Comparison of ENCODE assay signal across 15 mouse cellular contexts in genomic region chr1:151943681-151944237, GRCm38 (mm10).
DNase-seq lines count a peak whose midpoint lies in the region; ATAC-seq and TF ChIP-seq lines count a peak whose summit lies in the region.
"Had no signal": no experiment of that assay in that cellular context is flagged by ENCODE, and none has a peak within 500 bp of the region (broad histone marks: within the 10 kb centered on the region; RNA-seq: fewer than 3 reads in every experiment).

No protein-coding gene starts in this region.

- H3K9ac ChIP-seq in hindbrain, embryonic 14.5 days, result peak overlapping the region; percentile 29; the same call in 1 of the 2 replicates
- H3K9ac ChIP-seq in neural tube, embryonic 12.5 days, result no peak overlapping the region

- peaks cover 8% of the 10 kb centered on the region for H3K4me1 ChIP-seq in embryonic fibroblast, embryonic 13.5 days (ENCODE audit: control insufficient read depth, insufficient read depth, low read length)
- peaks cover 46% of the 10 kb centered on the region for H3K4me1 ChIP-seq in hindbrain, embryonic 14.5 days (replicated peaks; ENCODE audit: control insufficient read depth, insufficient read depth, low read length)
- peaks cover 54% of the 10 kb centered on the region for H3K4me1 ChIP-seq in neural tube, embryonic 12.5 days
- no peaks in the 10 kb centered on the region for H3K4me1 ChIP-seq in thymus, adult 2 months (replicated peaks; ENCODE audit: control insufficient read depth, insufficient read depth, low read length)

- H3K9me3 ChIP-seq in hindbrain, embryonic 14.5 days (ENCODE audit: control insufficient read depth, low read length), result no peaks in the 10 kb centered on the region
- no peaks in the 10 kb centered on the region for H3K9me3 ChIP-seq in neural tube, embryonic 12.5 days

- H3K36me3 ChIP-seq in hindbrain, embryonic 14.5 days (replicated peaks; ENCODE audit: control insufficient read depth, insufficient read depth), result no peaks in the 10 kb centered on the region
- H3K36me3 ChIP-seq in neural tube, embryonic 12.5 days, result no peaks in the 10 kb centered on the region
- H3K36me3 ChIP-seq in thymus, adult 2 months (ENCODE audit: control insufficient read depth, insufficient read depth, low read length), result no peaks in the 10 kb centered on the region
- H3K36me3 ChIP-seq: G1E had no signal

- H3K4me2 ChIP-seq in hindbrain, embryonic 14.5 days (replicated peaks), result no peak overlapping the region
- H3K4me2 ChIP-seq in neural tube, embryonic 12.5 days (replicated peaks), result no peak overlapping the region

- no peak overlapping the region for H3K4me3 ChIP-seq in embryonic fibroblast, embryonic 13.5 days (ENCODE audit: insufficient read depth, low read length)
- no peak overlapping the region for H3K4me3 ChIP-seq in hindbrain, embryonic 14.5 days (replicated peaks; ENCODE audit: low read length)
- H3K4me3 ChIP-seq in neural tube, embryonic 12.5 days, result no peak overlapping the region
- no peak overlapping the region for H3K4me3 ChIP-seq in thymus, adult 2 months (ENCODE audit: control insufficient read depth, insufficient read depth, low read length)
- H3K4me3 ChIP-seq: layer of hippocampus, adult 2 months had no signal

- DNase-seq in frontal cortex, postnatal 14 days (ENCODE audit: low spot score in 2 of 2), result no peak
- no peak for DNase-seq in hindbrain, embryonic 14.5 days (ENCODE audit: low spot score)
- DNase-seq in thymus, adult 2 months, result no peak
- DNase-seq in gastrocnemius, adult 8-10 months (ENCODE audit: low spot score in 2 of 2), result no peak
- no peak for DNase-seq in cerebellum, adult 18-20 months
- DNase-seq: gastrocnemius, postnatal 10 days; kidney, adult 2 months; lung, postnatal 4 days had no signal

- no peaks in the 10 kb centered on the region for H3K27me3 ChIP-seq in hindbrain, embryonic 14.5 days (ENCODE audit: control insufficient read depth, insufficient read depth, low read length)
- no peaks in the 10 kb centered on the region for H3K27me3 ChIP-seq in neural tube, embryonic 12.5 days (replicated peaks)
- H3K27me3 ChIP-seq in thymus, adult 2 months (ENCODE audit: control insufficient read depth, insufficient read depth, low read length), result no peaks in the 10 kb centered on the region

- TF ChIP-seq CTCF in embryonic fibroblast, embryonic 13.5 days (IDR thresholded peaks at IDR 0.05; ENCODE audit: borderline replicate concordance, insufficient read depth, low read length), result no peak
- no peak for TF ChIP-seq CTCF in thymus, adult 2 months (IDR thresholded peaks at IDR 0.05; ENCODE audit: borderline replicate concordance, control insufficient read depth, extremely low read depth, insufficient read depth, low read length, poor library complexity)

- no peak for TF ChIP-seq POLR2A in embryonic fibroblast, embryonic 13.5 days (IDR thresholded peaks at IDR 0.05; ENCODE audit: low read depth, low read length)
- TF ChIP-seq POLR2A in thymus, adult 2 months (IDR thresholded peaks at IDR 0.05; ENCODE audit: control insufficient read depth, extremely low read depth, insufficient read depth, low read length, poor library complexity), result no peak

- ATAC-seq in frontal cortex, adult (ENCODE audit: low TSS enrichment), result 0 out of 2 replicates have a peak, but pooled peaks have one; percentile 14
- no peak; the same call in 1 of the 2 replicates for ATAC-seq in hindbrain, embryonic 14.5 days (ENCODE audit: low FRiP score)
- peak; percentile 72; the same call in 1 of the 2 replicates for ATAC-seq in neural tube, embryonic 12.5 days (ENCODE audit: low FRiP score, low read depth)
- ATAC-seq: activated CD4-positive, CD25-positive, alpha-beta regulatory T cell, adult 4 months had no signal

- H3K27ac ChIP-seq in embryonic fibroblast, embryonic 13.5 days (ENCODE audit: insufficient read depth, low read length), result peak overlapping the region; percentile 37; the same call in 1 of the 2 replicates
- H3K27ac ChIP-seq in hindbrain, embryonic 14.5 days, result peak overlapping the region; percentile 79
- peak overlapping the region; percentile 46; the same call in 1 of the 2 replicates for H3K27ac ChIP-seq in neural tube, embryonic 12.5 days
- no peak overlapping the region for H3K27ac ChIP-seq in thymus, adult 2 months (ENCODE audit: control insufficient read depth, insufficient read depth, low read length)
- H3K27ac ChIP-seq: layer of hippocampus, adult 2 months; stomach, postnatal 0 days had no signal

- WGBS in hindbrain, embryonic 14.5 days, result 23% methylated on average over 8 of the region's 8 CpGs
- 41% methylated on average over 8 of the region's 8 CpGs for WGBS in neural tube, embryonic 12.5 days
- 90% methylated on average over 8 of the region's 8 CpGs for WGBS in thymus, adult 2 months
